Mouse (Mus musculus) myocyte (in vitro differentiated cells): Measurements from ENCODE around the gene Serpina3c. TPM values are rescaled to one million over a fixed set of nuclear protein-coding genes. Genes with fewer than 3 reads are reported as not detected.

Experiments used
- H3K27me3 ChIP-seq: one replicate; pipeline ENCODE4 v1.6.1; 2011; ENCODE audit not compliant: control insufficient read depth, insufficient read depth, insufficient read length
- H3K36me3 ChIP-seq: one replicate; pipeline ENCODE4 v1.6.1; 2011; ENCODE audit not compliant: control insufficient read depth, insufficient read depth
- H3K4me2 ChIP-seq: one replicate; pipeline ENCODE4 v1.6.1; 2011; ENCODE audit warnings: low read depth, control low read depth
- H3K4me3 ChIP-seq: one replicate; pipeline ENCODE4 v1.5.1; 2011; ENCODE audit warnings: mild to moderate bottlenecking, control low read depth, moderate library complexity
- H3K79me2 ChIP-seq: one replicate; pipeline ENCODE4 v1.6.1; 2011; ENCODE audit not compliant: control insufficient read depth, insufficient read depth
- H3ac ChIP-seq: one replicate; pipeline ENCODE4 v1.6.1; 2011; ENCODE audit not compliant: control insufficient read depth, insufficient read length
- CEBPB ChIP-seq: IDR thresholded peaks from 2 replicates; pipeline ENCODE4 v1.6.1; 2011; ENCODE audit warnings: mild to moderate bottlenecking, moderate library complexity; ENCODE audit not compliant: poor library complexity, insufficient read depth, severe bottlenecking
- E2F4 ChIP-seq: IDR thresholded peaks from one replicate; pipeline ENCODE4 v1.6.1; 2011; ENCODE audit warnings: mild to moderate bottlenecking, control low read depth, moderate library complexity; ENCODE audit not compliant: insufficient read depth
- MAX ChIP-seq: IDR thresholded peaks from one replicate; pipeline ENCODE4 v1.6.1; 2011; ENCODE audit warnings: low read depth, mild to moderate bottlenecking, control low read depth
- MYOD1 ChIP-seq, 3 experiments: IDR thresholded peaks; one replicate each; pipeline ENCODE4 v1.6.1; 2011; ENCODE audit warnings: control low read depth in 2 of 3, low read depth in 2 of 3, mild to moderate bottlenecking in 2 of 3, moderate library complexity in 1 of 3; ENCODE audit not compliant: insufficient read length in 2 of 3, control insufficient read depth in 1 of 3
- MYOG ChIP-seq, 3 experiments: IDR thresholded peaks; one replicate each; pipeline ENCODE4 v1.6.1; 2011; ENCODE audit warnings: control low read depth in 2 of 3, low read depth in 2 of 3, mild to moderate bottlenecking in 2 of 3; ENCODE audit not compliant: insufficient read length in 2 of 3, control insufficient read depth in 1 of 3, insufficient read depth in 1 of 3
- POLR2A ChIP-seq: IDR thresholded peaks from one replicate; pipeline ENCODE4 v1.6.1; 2011; ENCODE audit warnings: low read depth, mild to moderate bottlenecking, control low read depth, moderate library complexity; ENCODE audit not compliant: insufficient read length
- POLR2AphosphoS2 ChIP-seq: IDR thresholded peaks from one replicate; pipeline ENCODE4 v1.6.1; 2011; ENCODE audit warnings: low read depth, control low read depth; ENCODE audit not compliant: insufficient read length
- REST ChIP-seq: IDR thresholded peaks from one replicate; pipeline ENCODE4 v1.6.1; 2011; ENCODE audit warnings: mild to moderate bottlenecking, control low read depth, moderate library complexity; ENCODE audit not compliant: insufficient read depth, insufficient read length
- SRF ChIP-seq: IDR thresholded peaks from one replicate; pipeline ENCODE4 v1.6.1; 2011; ENCODE audit warnings: low read depth; ENCODE audit not compliant: control insufficient read depth, insufficient read length
- TCF12 ChIP-seq: IDR thresholded peaks from one replicate; pipeline ENCODE4 v1.6.1; 2011; ENCODE audit warnings: mild to moderate bottlenecking, control low read depth; ENCODE audit not compliant: poor library complexity, insufficient read depth, severe bottlenecking
- TCF3 ChIP-seq: IDR thresholded peaks from one replicate; pipeline ENCODE4 v1.6.1; 2011; ENCODE audit warnings: low read depth, control low read depth; ENCODE audit not compliant: insufficient read length
- USF1 ChIP-seq: IDR thresholded peaks from one replicate; pipeline ENCODE4 v1.6.1; 2011; ENCODE audit warnings: low read depth, mild to moderate bottlenecking, control low read depth, moderate library complexity
- polyA plus RNA-seq: library from polyadenylated mRNA; unstranded; fragments of >200 nt; fragmentation: generic; extraction: Trizol; gene quantifications from one replicate; pipeline ENCODE4 v1.2.1, GENCODE M21; 2012; ENCODE audit warnings: missing spikeins

Serpina3c gene
- polyA plus RNA-seq, 1 experiment, result not detected

GRCm38 (mm10) chr12:104106919-104107318, 46.8 kb downstream of the Serpina3c start:
- no peaks in the 10 kb centered on the region for H3K79me2 ChIP-seq
- H3ac ChIP-seq, result no peak overlapping the region
- no peak overlapping the region for H3K4me2 ChIP-seq
- TF ChIP-seq POLR2A (no peak), USF1 (no peak), POLR2AphosphoS2 (no peak), MYOD1 (IDR thresholded peaks at IDR 0.05; ENCODE audit: control insufficient read depth in 1 of 3, insufficient read length in 2 of 3, low read depth in 2 of 3) (no peak), MYOG (IDR thresholded peaks at IDR 0.05; ENCODE audit: control insufficient read depth in 1 of 3, insufficient read depth in 1 of 3, insufficient read length in 2 of 3, low read depth in 2 of 3) (no peak), E2F4 (no peak), TCF12 (no peak), MAX (no peak), SRF (no peak), REST (no peak), CEBPB (no peak)
- no peak overlapping the region for H3K4me3 ChIP-seq
- H3K36me3 ChIP-seq, result no peaks in the 10 kb centered on the region
- H3K27me3 ChIP-seq, result no peaks in the 10 kb centered on the region

GRCm38 (mm10) chr12:104105847-104106246, 47.8 kb downstream of the Serpina3c start:
- H3K4me2 ChIP-seq, result no peak overlapping the region

GRCm38 (mm10) chr12:104100768-104101167, 52.9 kb downstream of the Serpina3c start, which contains the start of gene Serpina5:
Gene Serpina5, plus strand, starts transcription at chr12:104101113.
- Histone ChIP-seq H3K4me2 (no peak within 1 kb of the TSS), H3K27me3 (no peaks in the 10 kb centered on the region), H3K4me3 (no peak within 1 kb of the TSS), H3K79me2 (no peaks in the 10 kb centered on the region), H3ac (no peak within 1 kb of the TSS), H3K36me3 (no peaks in the 10 kb centered on the region)
- TF ChIP-seq MYOG (IDR thresholded peaks at IDR 0.05; ENCODE audit: control insufficient read depth in 1 of 3, insufficient read depth in 1 of 3, insufficient read length in 2 of 3, low read depth in 2 of 3) (no peak), USF1 (no peak)

More at GRCm38 (mm10) chr12:104105847-104106246, 47.8 kb downstream of the Serpina3c start:
- Histone ChIP-seq H3K4me3 (no peak overlapping the region), H3K27me3 (no peaks in the 10 kb centered on the region), H3ac (no peak overlapping the region), H3K79me2 (no peaks in the 10 kb centered on the region), H3K36me3 (no peaks in the 10 kb centered on the region)
- TF ChIP-seq E2F4 (no peak), TCF3 (no peak), MYOD1 (IDR thresholded peaks at IDR 0.05; ENCODE audit: control insufficient read depth in 1 of 3, insufficient read length in 2 of 3, low read depth in 2 of 3) (no peak), USF1 (no peak), REST (no peak), SRF (no peak), POLR2AphosphoS2 (no peak), MYOG (IDR thresholded peaks at IDR 0.05; ENCODE audit: control insufficient read depth in 1 of 3, insufficient read depth in 1 of 3, insufficient read length in 2 of 3, low read depth in 2 of 3) (no peak), TCF12 (no peak), CEBPB (no peak), MAX (no peak), POLR2A (no peak)

Other genes starting within 250 kb of the Serpina3c start
- gene Serpina1c, start 249.0 kb downstream of the Serpina3c start, polyA plus RNA-seq, result not detected
- gene Serpina1e, start 194.9 kb downstream of the Serpina3c start, polyA plus RNA-seq, result 0.53 TPM
- gene Serpina11, start 163.9 kb downstream of the Serpina3c start, polyA plus RNA-seq, result 0.10 TPM
- 0.14 TPM for gene Serpina9, start 140.1 kb downstream of the Serpina3c start, polyA plus RNA-seq
- gene Serpina12, start 109.4 kb downstream of the Serpina3c start, polyA plus RNA-seq, result 0.16 TPM
- gene Serpina5, start 52.8 kb downstream of the Serpina3c start, polyA plus RNA-seq, result not detected
- gene Serpina3a, start 41.1 kb downstream of the Serpina3c start, polyA plus RNA-seq, result not detected
- gene Serpina3b, start 25.9 kb downstream of the Serpina3c start, polyA plus RNA-seq, result not detected
- not detected for gene Serpina3f, start 60.7 kb upstream of the Serpina3c start, polyA plus RNA-seq
- gene Serpina3g, start 82.4 kb upstream of the Serpina3c start, polyA plus RNA-seq, result 0.05 TPM
- not detected for gene Serpina3i, start 109.3 kb upstream of the Serpina3c start, polyA plus RNA-seq
- not detected for gene Serpina3j, start 160.7 kb upstream of the Serpina3c start, polyA plus RNA-seq
- not detected for gene Serpina3k, start 184.6 kb upstream of the Serpina3c start, polyA plus RNA-seq
- gene Serpina3m, start 184.6 kb upstream of the Serpina3c start, polyA plus RNA-seq, result not detected